Mouse (Mus musculus) liver, embryonic 11.5 days (tissue): Measurements from ENCODE around the gene Sh3rf3. TPM values are rescaled to one million over a fixed set of nuclear protein-coding genes. Genes with fewer than 3 reads are reported as not detected.

Experiments used
- ATAC-seq: fragments of 200-750 bp; cut with Nextera tagmentation; replicated peaks from 2 replicates; pipeline ENCODE4 v1.8.0; 2017; ENCODE audit warnings: moderate number of reproducible peaks, mild to moderate bottlenecking, moderate TSS enrichment, moderate library complexity; ENCODE audit not compliant: low FRiP score
- DNase-seq: peaks from one replicate; pipeline ENCODE4 v3.0.0-alpha.2; 2017; ENCODE audit warnings: low spot score
- H3K27ac ChIP-seq: fragments of 300-500 bp; sonication (generic); 2 replicates; pipeline ENCODE4 v1.5.1; 2014; ENCODE audit warnings: mild to moderate bottlenecking, low read depth, low read length, control low read depth
- H3K27me3 ChIP-seq: fragments of 300-500 bp; sonication (generic); replicated peaks from 2 replicates; pipeline ENCODE4 v1.6.1; 2014; ENCODE audit warnings: low read length, mixed read lengths; ENCODE audit not compliant: control insufficient read depth, insufficient read depth
- H3K36me3 ChIP-seq: fragments of 300-500 bp; sonication (generic); 2 replicates; pipeline ENCODE4 v1.6.1; 2014; ENCODE audit warnings: mild to moderate bottlenecking, low read length, moderate library complexity, mixed read lengths; ENCODE audit not compliant: control insufficient read depth, insufficient read depth
- H3K4me1 ChIP-seq: fragments of 300-500 bp; sonication (generic); replicated peaks from 2 replicates; pipeline ENCODE4 v1.6.1; 2014; ENCODE audit warnings: low read length, mixed read lengths; ENCODE audit not compliant: control insufficient read depth, insufficient read depth
- H3K4me2 ChIP-seq: fragments of 300-500 bp; sonication (generic); 2 replicates; pipeline ENCODE4 v1.6.1; 2014; ENCODE audit warnings: mild to moderate bottlenecking, control low read depth, moderate library complexity
- H3K4me3 ChIP-seq: fragments of 300-500 bp; sonication (generic); 2 replicates; pipeline ENCODE4 v1.5.1; 2014; ENCODE audit warnings: low read depth, low read length, control low read depth
- H3K9ac ChIP-seq: fragments of 300-500 bp; sonication (generic); 2 replicates; pipeline ENCODE4 v1.6.1; 2014; ENCODE audit warnings: low read depth, low read length, control low read depth
- H3K9me3 ChIP-seq: fragments of 300-500 bp; sonication (generic); 2 replicates; pipeline ENCODE4 v1.6.1; 2016; ENCODE audit warnings: low read length, inconsistent platforms, mixed read lengths; ENCODE audit not compliant: control insufficient read depth
- WGBS: fragments of 180-500 bp; shearing (Covaris S2); extraction: QIAGEN DNeasy Blood & Tissue Kit; methylation state at CpG from one replicate; pipeline ENCODE4 v1.1.7; 2014; 5-methylcytosine and 5-hydroxymethylcytosine counted together
- polyA plus RNA-seq: library from polyadenylated mRNA; unstranded; fragments of >200 nt; fragmentation: Nextera tagmentation; extraction: Ambion mirVana; gene quantifications from 2 replicates; pipeline ENCODE4 v1.2.1, GENCODE M21; 2014

The Sh3rf3 gene
- polyA plus RNA-seq, 1 experiment from 2014 or later: not detected

- H3K4me3 ChIP-seq: no peak overlapping the region
- H3K36me3 ChIP-seq: no peaks in the 10 kb centered on the region
- ATAC-seq: no peak
- H3K27me3 ChIP-seq: no peaks in the 10 kb centered on the region
- WGBS: 82% methylated on average over 2 of the region's 2 CpGs
- no peaks in the 10 kb centered on the region for H3K4me1 ChIP-seq
- no peak overlapping the region for H3K4me2 ChIP-seq
- no peak for DNase-seq
- no peaks in the 10 kb centered on the region for H3K9me3 ChIP-seq
- H3K27ac ChIP-seq: no peak overlapping the region
- no peak overlapping the region for H3K9ac ChIP-seq
Observed at GRCm38 (mm10) chr10:58885816-58886215, 72.7 kb downstream of the Sh3rf3 start.

- WGBS: 69% methylated on average over 16 of the region's 16 CpGs
- DNase-seq: no peak
- Histone ChIP-seq H3K9me3 (no peaks in the 10 kb centered on the region), H3K27me3 (no peaks in the 10 kb centered on the region), H3K9ac (no peak overlapping the region), H3K4me2 (no peak overlapping the region), H3K36me3 (no peaks in the 10 kb centered on the region), H3K4me3 (no peak overlapping the region), H3K27ac (no peak overlapping the region), H3K4me1 (no peaks in the 10 kb centered on the region)
- no peak for ATAC-seq
Observed at GRCm38 (mm10) chr10:58890671-58891439, 77.7 kb downstream of the Sh3rf3 start.

- DNase-seq: no peak
- H3K9ac ChIP-seq: no peak overlapping the region
- H3K27ac ChIP-seq: no peak overlapping the region
- no peak overlapping the region for H3K4me2 ChIP-seq
- no peak for ATAC-seq
- H3K9me3 ChIP-seq: no peaks in the 10 kb centered on the region
- no peaks in the 10 kb centered on the region for H3K36me3 ChIP-seq
- no peaks in the 10 kb centered on the region for H3K4me1 ChIP-seq
- no peak overlapping the region for H3K4me3 ChIP-seq
- H3K27me3 ChIP-seq: no peaks in the 10 kb centered on the region
- 86% methylated on average over 5 of the region's 5 CpGs for WGBS
Observed at GRCm38 (mm10) chr10:58895431-58895830, 82.3 kb downstream of the Sh3rf3 start.

DNA sequence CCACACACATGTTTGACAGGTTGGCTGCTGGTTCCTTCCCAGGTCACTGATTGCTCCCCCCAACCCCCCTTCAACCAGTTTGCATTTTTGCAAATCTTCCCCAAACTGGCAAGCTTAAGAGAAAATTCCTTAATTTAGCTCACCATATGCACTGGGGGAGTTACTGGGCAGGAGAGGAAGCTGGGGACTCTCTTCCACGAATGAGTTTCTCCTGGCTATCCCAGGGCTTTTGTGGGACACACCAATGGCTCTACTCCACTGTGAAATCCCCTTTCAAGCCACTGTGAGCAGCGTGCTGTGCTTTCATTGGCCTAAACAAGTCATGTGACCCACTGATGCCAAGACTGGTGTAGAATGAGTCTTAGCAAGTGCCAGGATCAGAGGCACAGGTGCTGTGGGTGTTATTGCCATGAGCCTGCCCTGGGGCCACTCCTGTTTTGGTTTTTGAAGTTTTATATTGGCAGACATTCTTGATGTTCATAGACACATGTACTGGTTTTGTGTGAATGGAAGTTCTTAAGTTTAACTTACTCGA is 83.9 kb downstream of the Sh3rf3 start:
- Histone ChIP-seq H3K4me3 (no peak overlapping the region), H3K27ac (no peak overlapping the region), H3K27me3 (no peaks in the 10 kb centered on the region), H3K9me3 (no peaks in the 10 kb centered on the region), H3K9ac (no peak overlapping the region), H3K36me3 (no peaks in the 10 kb centered on the region), H3K4me1 (no peaks in the 10 kb centered on the region), H3K4me2 (no peak overlapping the region)
- DNase-seq (no peak), ATAC-seq (no peak)
- WGBS: 62% methylated on average over 3 of the region's 3 CpGs

GRCm38 (mm10) chr10:58905253-58905652 is 92.1 kb downstream of the Sh3rf3 start:
- DNase-seq (no peak), ATAC-seq (no peak)
- no peaks in the 10 kb centered on the region for H3K4me1 ChIP-seq
- H3K9me3 ChIP-seq: no peaks in the 10 kb centered on the region
- H3K27ac ChIP-seq: no peak overlapping the region
- WGBS: 43% methylated on average over 6 of the region's 6 CpGs
- H3K4me2 ChIP-seq: no peak overlapping the region
- H3K27me3 ChIP-seq: no peaks in the 10 kb centered on the region
- H3K4me3 ChIP-seq: no peak overlapping the region
- H3K9ac ChIP-seq: no peak overlapping the region
- no peaks in the 10 kb centered on the region for H3K36me3 ChIP-seq

DNA sequence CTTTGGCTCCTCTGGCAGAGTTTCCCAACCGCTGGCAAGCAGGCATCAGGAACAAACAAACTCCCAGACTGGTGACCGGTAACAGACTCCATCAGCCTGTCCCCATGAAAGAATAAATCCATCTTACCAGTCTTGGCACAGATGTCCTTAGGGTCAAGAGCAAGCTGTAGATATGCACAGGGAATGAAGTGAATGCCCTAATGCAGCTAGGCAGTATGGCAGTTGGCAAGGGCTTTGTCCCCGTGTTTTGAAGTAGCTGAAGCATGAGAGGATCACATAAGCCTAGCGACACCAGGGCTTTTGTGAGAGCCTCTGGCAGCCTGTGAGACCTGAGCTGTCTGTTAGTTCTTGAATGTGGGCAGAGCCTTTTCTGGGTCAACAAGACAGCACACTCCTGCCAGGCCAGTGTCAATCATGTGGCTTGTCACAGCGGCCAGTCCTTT is 93.9 kb downstream of the Sh3rf3 start:
- Histone ChIP-seq H3K27ac (no peak overlapping the region), H3K27me3 (no peaks in the 10 kb centered on the region), H3K4me1 (no peaks in the 10 kb centered on the region), H3K4me3 (no peak overlapping the region), H3K9me3 (no peaks in the 10 kb centered on the region), H3K4me2 (no peak overlapping the region), H3K36me3 (no peaks in the 10 kb centered on the region), H3K9ac (no peak overlapping the region)
- ATAC-seq: no peak
- 77% methylated on average over 5 of the region's 5 CpGs for WGBS
- no peak for DNase-seq

- H3K4me1 ChIP-seq: no peaks in the 10 kb centered on the region
- 81% methylated on average over 8 of the region's 8 CpGs for WGBS
- DNase-seq (no peak), ATAC-seq (no peak)
- H3K9me3 ChIP-seq: no peaks in the 10 kb centered on the region
- no peak overlapping the region for H3K27ac ChIP-seq
- H3K27me3 ChIP-seq: no peaks in the 10 kb centered on the region
- no peak overlapping the region for H3K4me2 ChIP-seq
- no peaks in the 10 kb centered on the region for H3K36me3 ChIP-seq
- no peak overlapping the region for H3K4me3 ChIP-seq
- H3K9ac ChIP-seq: no peak overlapping the region
Observed at GRCm38 (mm10) chr10:58908451-58908850, 95.3 kb downstream of the Sh3rf3 start.

DNA sequence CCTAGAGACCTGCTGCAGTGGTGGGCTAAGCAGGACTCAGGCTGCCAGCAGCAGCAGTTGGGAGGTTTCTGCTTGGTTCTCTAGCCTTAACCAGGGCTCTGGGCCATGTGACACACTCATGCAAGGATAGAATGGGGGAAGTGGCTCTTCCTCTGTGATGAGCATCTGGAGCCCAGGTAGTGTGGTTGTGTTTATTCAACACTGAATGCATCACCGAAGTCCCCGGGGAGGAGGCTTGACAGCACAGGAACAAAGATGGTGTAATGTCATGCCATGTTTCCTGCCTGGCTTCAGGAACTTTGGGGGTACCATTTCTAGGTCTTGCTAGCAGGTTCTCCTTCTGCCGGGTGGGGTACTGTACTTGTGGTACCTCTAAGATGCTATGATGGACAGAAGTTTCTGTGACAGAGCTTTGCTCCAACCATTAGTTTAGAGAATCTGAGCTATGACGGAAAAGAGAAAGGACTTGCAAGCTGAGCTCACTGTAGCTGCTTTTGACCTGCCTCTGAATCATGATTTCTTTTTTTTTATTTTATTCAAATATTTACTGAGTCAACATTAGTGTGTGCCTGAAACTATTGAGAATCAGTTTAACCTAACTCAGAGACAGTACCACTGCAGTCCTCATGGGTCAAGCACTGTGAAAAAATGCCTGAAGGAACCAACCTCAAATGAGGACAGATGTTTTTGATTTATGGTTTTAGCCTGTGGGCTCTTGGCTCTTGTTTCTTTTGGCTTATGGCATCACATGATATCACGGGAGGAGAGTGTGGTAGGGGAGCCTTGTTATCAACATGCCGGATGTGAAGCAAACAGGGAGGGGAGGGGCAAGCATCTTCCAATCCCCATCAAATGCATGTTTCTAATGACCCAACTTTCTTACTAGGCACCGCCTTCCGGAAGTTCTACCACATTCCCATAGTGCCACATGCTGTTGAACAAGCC is 102.4 kb downstream of the Sh3rf3 start:
- Histone ChIP-seq H3K9me3 (no peaks in the 10 kb centered on the region), H3K27me3 (no peaks in the 10 kb centered on the region), H3K4me3 (no peak overlapping the region), H3K27ac (no peak overlapping the region), H3K36me3 (no peaks in the 10 kb centered on the region), H3K9ac (no peak overlapping the region), H3K4me2 (no peak overlapping the region), H3K4me1 (no peaks in the 10 kb centered on the region)
- no peak for DNase-seq
- ATAC-seq: no peak
- 76% methylated on average over 8 of the region's 8 CpGs for WGBS
